Mouse (Mus musculus): ENCODE data around the gene Fam168b. TPM values are rescaled to one million over a fixed set of nuclear protein-coding genes. Genes with fewer than 3 reads are reported as not detected.

Fam168b gene
- polyA plus RNA-seq (2015; fragmentation: Nextera tagmentation; extraction: Ambion mirVana) = 72.1 and 74.9 TPM in 2 replicates

GRCm38 (mm10) chr1:34842887-34843618 is at the start of gene Fam168b:
TSS of gene Fam168b (minus strand) at chr1:34843065.
- no peaks in the 10 kb centered on the region for H3K27me3 ChIP-seq
- peak; percentile 92 for ATAC-seq (ENCODE audit: borderline replicate concordance, extremely low read depth, low FRiP score, low TSS enrichment)
- under 1% methylated on average over 59 of the region's 59 CpGs for WGBS

DNA sequence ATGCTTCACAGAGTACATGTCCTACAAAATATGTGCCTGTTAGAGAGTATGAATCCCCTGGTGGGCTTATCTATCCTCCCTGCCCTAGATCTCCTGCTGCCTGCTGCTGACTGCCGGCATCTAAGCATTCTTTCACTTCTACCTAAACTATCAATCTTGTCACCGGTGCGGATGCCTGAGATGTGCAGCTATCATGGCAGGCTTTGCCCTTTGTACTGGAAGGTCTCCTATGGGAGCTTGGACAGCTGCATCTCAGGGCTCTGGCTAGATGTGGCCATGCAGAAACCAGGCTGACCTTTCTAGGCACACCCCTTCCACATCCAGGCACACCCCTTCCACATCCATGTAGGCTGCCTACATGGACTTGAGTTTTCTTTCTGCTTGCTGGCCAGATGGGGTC is 49.6 kb upstream of the Fam168b start:
- WGBS = 49% methylated on average over 3 of the region's 3 CpGs
- H3K27ac ChIP-seq = no peak overlapping the region
- no peaks in the 10 kb centered on the region for H3K9me3 ChIP-seq
- no peaks in the 10 kb centered on the region for H3K4me1 ChIP-seq
- no peak overlapping the region for H3K9ac ChIP-seq
- no peak overlapping the region for H3K4me3 ChIP-seq
- ATAC-seq (ENCODE audit: borderline replicate concordance, extremely low read depth, low FRiP score, low TSS enrichment) = no peak
- H3K27me3 ChIP-seq = peaks cover 4% of the 10 kb centered on the region; the same call in 1 of the 2 replicates
- H3K4me2 ChIP-seq = no peak overlapping the region
- H3K36me3 ChIP-seq = no peaks in the 10 kb centered on the region

More at GRCm38 (mm10) chr1:34842887-34843618, at the start of gene Fam168b:
- Histone ChIP-seq H3K36me3 (no peaks in the 10 kb centered on the region), H3K4me1 (peaks cover 26% of the 10 kb centered on the region), H3K9me3 (no peaks in the 10 kb centered on the region), H3K4me2 (peak within 1 kb of the TSS; percentile 77), H3K9ac (peak within 1 kb of the TSS; percentile 79), H3K4me3 (peak within 1 kb of the TSS; percentile 61), H3K27ac (peak within 1 kb of the TSS; percentile 97)

- no peaks in the 10 kb centered on the region for H3K9me3 ChIP-seq
- H3K27me3 ChIP-seq = peaks cover 4% of the 10 kb centered on the region; the same call in 1 of the 2 replicates
- H3K4me1 ChIP-seq = no peaks in the 10 kb centered on the region
- H3K4me3 ChIP-seq = no peak overlapping the region
- no peaks in the 10 kb centered on the region for H3K36me3 ChIP-seq
- H3K4me2 ChIP-seq = no peak overlapping the region
- no peak overlapping the region for H3K27ac ChIP-seq
- ATAC-seq (ENCODE audit: borderline replicate concordance, extremely low read depth, low FRiP score, low TSS enrichment) = no peak
- H3K9ac ChIP-seq = no peak overlapping the region
- 47% methylated on average over 14 of the region's 14 CpGs for WGBS
These were observed 48.9 kb upstream of the Fam168b start for GRCm38 (mm10) chr1:34891559-34892289.

- Histone ChIP-seq H3K9ac (no peak overlapping the region), H3K27ac (no peak overlapping the region), H3K9me3 (no peaks in the 10 kb centered on the region), H3K4me3 (no peak overlapping the region), H3K4me1 (no peaks in the 10 kb centered on the region), H3K27me3 (no peaks in the 10 kb centered on the region), H3K36me3 (no peaks in the 10 kb centered on the region), H3K4me2 (no peak overlapping the region)
- no peak for ATAC-seq (ENCODE audit: borderline replicate concordance, extremely low read depth, low FRiP score, low TSS enrichment)
These were observed 40.9 kb upstream of the Fam168b start for GRCm38 (mm10) chr1:34883776-34884175.

GRCm38 (mm10) chr1:34879611-34880010 is 36.7 kb upstream of the Fam168b start:
- ATAC-seq (ENCODE audit: borderline replicate concordance, extremely low read depth, low FRiP score, low TSS enrichment) = no peak
- no peak overlapping the region for H3K4me2 ChIP-seq
- no peak overlapping the region for H3K9ac ChIP-seq
- H3K4me1 ChIP-seq = no peaks in the 10 kb centered on the region
- WGBS = 42% methylated on average over 6 of the region's 6 CpGs
- no peak overlapping the region for H3K27ac ChIP-seq
- no peak overlapping the region for H3K4me3 ChIP-seq
- H3K27me3 ChIP-seq = no peaks in the 10 kb centered on the region
- H3K9me3 ChIP-seq = no peaks in the 10 kb centered on the region
- no peaks in the 10 kb centered on the region for H3K36me3 ChIP-seq

DNA sequence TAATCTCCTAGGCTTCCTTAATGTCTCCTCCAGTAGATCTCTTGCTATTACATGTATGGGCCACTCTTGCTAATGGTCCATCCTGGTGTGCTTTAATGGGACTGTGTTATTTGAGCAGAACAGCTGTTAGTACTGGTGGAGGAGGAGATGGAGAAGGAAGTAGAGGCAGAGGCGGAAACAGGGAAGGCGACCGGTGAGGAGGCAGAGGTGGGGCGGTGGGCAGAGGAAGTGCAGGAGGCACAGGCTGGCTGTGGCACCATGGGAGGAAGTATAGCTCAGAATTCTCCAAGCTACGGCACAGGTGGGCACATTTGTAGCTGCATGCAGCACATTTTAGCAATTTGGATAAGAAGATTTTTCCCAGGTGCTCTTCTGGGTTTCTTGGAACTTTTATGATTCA is 30.7 kb upstream of the Fam168b start:
- Histone ChIP-seq H3K9ac (no peak overlapping the region), H3K4me3 (no peak overlapping the region), H3K27ac (no peak overlapping the region), H3K27me3 (no peaks in the 10 kb centered on the region), H3K4me1 (no peaks in the 10 kb centered on the region), H3K9me3 (no peaks in the 10 kb centered on the region), H3K4me2 (no peak overlapping the region), H3K36me3 (no peaks in the 10 kb centered on the region)
- WGBS = 84% methylated on average over 5 of the region's 5 CpGs
- ATAC-seq (ENCODE audit: borderline replicate concordance, extremely low read depth, low FRiP score, low TSS enrichment) = no peak

GRCm38 (mm10) chr1:34871170-34871569 is 28.3 kb upstream of the Fam168b start:
- H3K27ac ChIP-seq = no peak overlapping the region
- no peak for ATAC-seq (ENCODE audit: borderline replicate concordance, extremely low read depth, low FRiP score, low TSS enrichment)
- H3K9me3 ChIP-seq = no peaks in the 10 kb centered on the region
- 88% methylated on average over 9 of the region's 9 CpGs for WGBS
- no peak overlapping the region for H3K4me3 ChIP-seq
- H3K27me3 ChIP-seq = no peaks in the 10 kb centered on the region
- no peak overlapping the region for H3K4me2 ChIP-seq
- H3K36me3 ChIP-seq = no peaks in the 10 kb centered on the region
- no peaks in the 10 kb centered on the region for H3K4me1 ChIP-seq
- no peak overlapping the region for H3K9ac ChIP-seq

- Histone ChIP-seq H3K9ac (no peak overlapping the region), H3K9me3 (no peaks in the 10 kb centered on the region), H3K27me3 (no peaks in the 10 kb centered on the region), H3K4me3 (no peak overlapping the region), H3K4me1 (no peaks in the 10 kb centered on the region), H3K36me3 (no peaks in the 10 kb centered on the region), H3K27ac (no peak overlapping the region), H3K4me2 (no peak overlapping the region)
- 96% methylated on average over 16 of the region's 16 CpGs for WGBS
- no peak for ATAC-seq (ENCODE audit: borderline replicate concordance, extremely low read depth, low FRiP score, low TSS enrichment)
These were observed 26.4 kb upstream of the Fam168b start for GRCm38 (mm10) chr1:34869231-34869630.

DNA sequence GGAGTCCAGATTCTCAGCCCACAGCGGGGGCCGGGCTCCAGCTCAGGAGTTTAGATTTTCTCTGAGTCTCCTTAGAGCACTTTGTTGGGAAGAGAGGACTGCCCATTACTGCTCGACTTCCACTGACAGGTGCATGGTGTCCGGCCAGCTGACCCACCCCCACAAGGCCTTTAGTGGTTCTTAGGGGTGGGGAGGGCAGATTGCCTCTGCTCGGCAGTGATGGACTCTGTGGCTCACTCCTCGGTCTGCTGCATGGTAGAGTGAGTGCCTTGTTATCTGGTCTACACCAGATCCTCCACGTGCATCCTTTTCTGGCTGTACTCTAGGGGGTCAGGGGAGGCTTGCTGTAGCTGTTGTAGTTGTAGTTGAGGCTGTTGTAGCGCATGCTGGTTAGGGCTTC is 25.5 kb upstream of the Fam168b start:
- H3K9ac ChIP-seq = no peak overlapping the region
- peaks cover 8% of the 10 kb centered on the region for H3K4me1 ChIP-seq
- no peak overlapping the region for H3K4me3 ChIP-seq
- no peak overlapping the region for H3K27ac ChIP-seq
- no peaks in the 10 kb centered on the region for H3K27me3 ChIP-seq
- 87% methylated on average over 8 of the region's 8 CpGs for WGBS
- H3K36me3 ChIP-seq = no peaks in the 10 kb centered on the region
- H3K9me3 ChIP-seq = no peaks in the 10 kb centered on the region
- no peak overlapping the region for H3K4me2 ChIP-seq
- ATAC-seq (ENCODE audit: borderline replicate concordance, extremely low read depth, low FRiP score, low TSS enrichment) = no peak

GRCm38 (mm10) chr1:34867574-34867955 is 24.7 kb upstream of the Fam168b start:
- Histone ChIP-seq H3K4me1 (peaks cover 8% of the 10 kb centered on the region), H3K36me3 (0 out of 2 replicates have a peak, but pooled peaks cover 3% of the 10 kb centered on the region), H3K27me3 (no peaks in the 10 kb centered on the region), H3K27ac (no peak overlapping the region), H3K4me3 (no peak overlapping the region), H3K9me3 (no peaks in the 10 kb centered on the region), H3K9ac (no peak overlapping the region), H3K4me2 (no peak overlapping the region)
- 90% methylated on average over 5 of the region's 5 CpGs for WGBS
- ATAC-seq (ENCODE audit: borderline replicate concordance, extremely low read depth, low FRiP score, low TSS enrichment) = no peak

DNA sequence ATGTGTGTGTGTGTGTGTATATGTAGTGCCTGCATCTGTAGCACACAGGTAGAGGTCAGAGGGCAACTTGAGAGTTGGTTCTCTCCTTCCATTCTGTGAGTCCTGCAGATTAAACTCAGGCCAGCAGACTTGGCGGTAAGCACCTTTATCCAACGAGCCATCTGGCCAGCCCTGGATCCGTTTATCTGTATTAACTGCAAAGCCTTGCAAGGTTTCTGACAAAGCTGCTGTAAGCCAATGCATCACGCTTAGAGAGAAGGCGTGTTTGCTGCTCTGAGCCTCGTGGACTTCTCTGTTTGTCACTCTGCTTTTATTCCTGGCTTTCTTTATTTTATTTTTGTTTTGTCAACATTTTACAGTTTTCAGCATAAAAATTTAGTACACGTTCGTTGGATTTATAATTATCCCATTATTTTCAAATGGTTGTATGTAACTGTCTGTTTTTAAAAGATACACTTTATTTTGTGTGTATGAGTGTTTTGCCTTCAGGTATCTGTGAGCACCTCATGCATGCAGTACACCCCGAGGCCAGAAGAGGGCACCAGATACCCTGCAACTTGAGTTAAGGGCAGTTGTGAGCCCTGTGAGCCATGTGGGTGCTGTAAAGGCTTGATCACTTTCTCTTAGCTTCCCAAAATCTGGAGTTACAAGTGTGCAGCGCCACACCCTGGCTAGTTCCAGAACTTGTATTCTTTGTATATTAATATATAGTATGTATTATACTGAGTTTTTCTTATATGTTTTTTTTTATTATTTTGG is 24.1 kb upstream of the Fam168b start:
- Histone ChIP-seq H3K9ac (no peak overlapping the region), H3K36me3 (0 out of 2 replicates have a peak, but pooled peaks cover 4% of the 10 kb centered on the region), H3K4me2 (no peak overlapping the region), H3K4me3 (no peak overlapping the region), H3K27ac (no peak overlapping the region), H3K27me3 (no peaks in the 10 kb centered on the region), H3K4me1 (peaks cover 8% of the 10 kb centered on the region), H3K9me3 (no peaks in the 10 kb centered on the region)
- 51% methylated on average over 10 of the region's 10 CpGs for WGBS
- ATAC-seq (ENCODE audit: borderline replicate concordance, extremely low read depth, low FRiP score, low TSS enrichment) = peak; percentile 40; the same call in 1 of the 2 replicates

Measured in lung, embryonic 15.5 days (tissue).